Mouse (Mus musculus): ENCODE results near the gene Pp2d1.

DNA sequence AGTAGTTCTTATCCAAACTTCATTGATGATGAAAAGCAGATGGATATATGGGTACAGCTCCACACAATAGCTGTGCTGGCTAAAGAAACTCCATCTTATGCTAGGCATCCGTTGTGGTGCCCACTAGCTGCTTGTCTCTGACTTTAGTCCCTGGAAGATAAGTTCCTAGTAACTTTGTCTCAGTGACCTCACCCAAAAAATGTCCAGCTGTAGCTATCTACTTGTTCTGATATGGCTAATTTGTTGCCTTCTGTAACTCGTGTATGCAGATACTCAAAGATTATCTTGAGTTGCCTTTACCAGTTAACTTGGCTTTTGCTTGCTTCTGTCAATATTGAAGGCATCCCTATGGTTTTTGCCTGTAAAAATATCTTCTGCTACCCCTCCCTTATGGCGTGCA lies 15.6 kb upstream of the Pp2d1 start:
- TF ChIP-seq CTCF (IDR thresholded peaks at IDR 0.05; ENCODE audit: borderline replicate concordance, insufficient read depth, low read length) = no peak
- TF ChIP-seq POLR2A (IDR thresholded peaks at IDR 0.05; ENCODE audit: low read depth, low read length) = no peak
